Mouse (Mus musculus): ENCODE data around the gene Unc5b. TPM values are rescaled to one million over a fixed set of nuclear protein-coding genes. Genes with fewer than 3 reads are reported as not detected.

Gene Unc5b
- total RNA-seq, 2 experiments from 2014 or later = 15.2 to 16.1 TPM

GRCm38 (mm10) chr10:60801168-60801897 lies 30.0 kb downstream of the Unc5b start:
- no peak for DNase-seq (ENCODE audit: low spot score in 2 of 2)

- DNase-seq (ENCODE audit: low spot score in 2 of 2) = no peak
These were observed 30.9 kb downstream of the Unc5b start for GRCm38 (mm10) chr10:60800295-60801167.

- DNase-seq (ENCODE audit: low spot score in 2 of 2) = no peak
These were observed 33.5 kb downstream of the Unc5b start for GRCm38 (mm10) chr10:60797682-60798422.

GRCm38 (mm10) chr10:60796474-60796873 lies 34.9 kb downstream of the Unc5b start:
- no peak for DNase-seq (ENCODE audit: low spot score in 2 of 2)

- DNase-seq (ENCODE audit: low spot score in 2 of 2) = no peak
These were observed 35.4 kb downstream of the Unc5b start for GRCm38 (mm10) chr10:60796028-60796427.

GRCm38 (mm10) chr10:60794792-60795191 lies 36.6 kb downstream of the Unc5b start:
- no peak for DNase-seq (ENCODE audit: low spot score in 2 of 2)

GRCm38 (mm10) chr10:60794374-60794773 lies 37.0 kb downstream of the Unc5b start:
- no peak for DNase-seq (ENCODE audit: low spot score in 2 of 2)

- no peak for DNase-seq (ENCODE audit: low spot score in 2 of 2)
These were observed 38.5 kb downstream of the Unc5b start for GRCm38 (mm10) chr10:60792841-60793240.

GRCm38 (mm10) chr10:60792365-60792764 lies 39.0 kb downstream of the Unc5b start:
- no peak for DNase-seq (ENCODE audit: low spot score in 2 of 2)

- no peak for DNase-seq (ENCODE audit: low spot score in 2 of 2)
These were observed 40.5 kb downstream of the Unc5b start for GRCm38 (mm10) chr10:60790912-60791311.

GRCm38 (mm10) chr10:60787303-60788074 lies 43.9 kb downstream of the Unc5b start:
- DNase-seq (ENCODE audit: low spot score in 2 of 2) = no peak

- DNase-seq (ENCODE audit: low spot score in 2 of 2) = no peak
These were observed 47.8 kb downstream of the Unc5b start for GRCm38 (mm10) chr10:60783608-60784007.

GRCm38 (mm10) chr10:60779628-60780027 lies 51.8 kb downstream of the Unc5b start:
- peak; percentile 60 to 68 for DNase-seq (ENCODE audit: low spot score in 2 of 2)

- DNase-seq (ENCODE audit: low spot score in 2 of 2) = peak in 1 of 2 experiments; percentile 36
These were observed 52.8 kb downstream of the Unc5b start for GRCm38 (mm10) chr10:60778542-60778941.

- DNase-seq (ENCODE audit: low spot score in 2 of 2) = no peak
These were observed 55.9 kb downstream of the Unc5b start for GRCm38 (mm10) chr10:60775473-60775872.

GRCm38 (mm10) chr10:60774616-60775015 lies 56.8 kb downstream of the Unc5b start:
- DNase-seq (ENCODE audit: low spot score in 2 of 2) = no peak

- DNase-seq (ENCODE audit: low spot score in 2 of 2) = no peak
These were observed 60.5 kb downstream of the Unc5b start for GRCm38 (mm10) chr10:60770855-60771254.

- no peak for DNase-seq (ENCODE audit: low spot score in 2 of 2)
These were observed 62.8 kb downstream of the Unc5b start for GRCm38 (mm10) chr10:60768614-60769013.

- DNase-seq (ENCODE audit: low spot score in 2 of 2) = no peak
These were observed 64.0 kb downstream of the Unc5b start for GRCm38 (mm10) chr10:60767400-60767799.

GRCm38 (mm10) chr10:60762126-60762525 lies 69.3 kb downstream of the Unc5b start:
- DNase-seq (ENCODE audit: low spot score in 2 of 2) = no peak

- DNase-seq (ENCODE audit: low spot score in 2 of 2) = peak; percentile 84 to 92
These were observed 71.0 kb downstream of the Unc5b start for GRCm38 (mm10) chr10:60760377-60760776.
